Mouse (Mus musculus) MEL-GATA-1-ER (cell line): ENCODE data around the gene Tsr2.

ENCODE experiments used
- DNase-seq: peaks from one replicate; pipeline ENCODE4 v3.0.0-alpha.2; 2012; ENCODE audit warnings: low read depth; ENCODE audit errors: extremely low read depth

Gene Tsr2

DNA sequence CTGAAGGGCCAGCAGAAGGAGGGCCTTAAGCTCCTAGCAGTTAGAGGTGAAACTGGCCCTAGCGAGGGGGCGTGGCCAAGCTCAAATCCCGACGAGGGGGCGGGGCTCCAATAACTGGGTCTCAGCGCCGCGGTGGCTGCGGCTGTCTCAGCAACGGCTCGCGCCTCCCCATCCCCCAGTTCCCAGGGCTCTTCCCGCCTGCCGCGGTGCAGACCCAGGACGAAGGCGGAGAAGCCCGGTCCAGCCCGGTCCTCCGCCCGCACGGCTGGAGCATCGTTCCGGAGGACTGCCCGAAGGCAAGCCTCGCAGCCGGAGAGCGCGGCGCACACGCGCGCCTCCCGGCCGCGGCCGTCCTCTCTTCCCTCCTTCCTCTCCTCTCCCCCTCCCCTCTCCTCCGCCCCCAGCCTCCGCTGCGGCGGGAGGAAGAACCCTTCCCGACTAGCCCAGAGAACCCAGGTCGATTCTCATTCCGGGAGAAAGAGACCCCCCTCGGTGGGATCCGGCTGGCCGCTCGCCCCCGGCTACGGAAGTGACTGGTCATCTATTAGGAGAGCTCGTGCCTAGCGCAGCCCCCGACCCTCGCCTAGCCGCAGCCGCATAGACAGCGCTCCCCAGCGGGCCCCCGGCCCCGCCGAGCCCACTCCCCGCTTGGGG lies 49.4 kb downstream of the Tsr2 start:
- no peak for DNase-seq

DNA sequence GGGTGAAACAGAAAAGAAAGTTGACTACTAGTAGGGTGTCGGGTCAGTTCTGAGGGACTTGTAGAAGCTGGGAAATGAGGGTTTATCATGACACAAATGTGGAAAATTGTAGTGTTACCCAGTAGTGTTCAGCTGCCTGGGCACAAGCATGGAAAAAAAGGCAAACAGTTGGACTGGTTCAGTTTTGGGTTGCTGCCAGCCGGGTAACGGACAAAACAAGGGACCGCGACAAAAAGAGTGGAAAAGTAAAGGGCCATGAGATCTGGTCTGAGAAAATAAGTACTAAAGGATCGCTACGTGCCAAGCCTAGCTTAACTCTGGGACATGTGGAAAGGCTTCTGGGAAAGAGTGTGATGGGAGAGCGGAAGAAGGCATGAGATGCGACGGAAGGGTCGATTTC lies 50.0 kb downstream of the Tsr2 start:
- DNase-seq = no peak

DNA sequence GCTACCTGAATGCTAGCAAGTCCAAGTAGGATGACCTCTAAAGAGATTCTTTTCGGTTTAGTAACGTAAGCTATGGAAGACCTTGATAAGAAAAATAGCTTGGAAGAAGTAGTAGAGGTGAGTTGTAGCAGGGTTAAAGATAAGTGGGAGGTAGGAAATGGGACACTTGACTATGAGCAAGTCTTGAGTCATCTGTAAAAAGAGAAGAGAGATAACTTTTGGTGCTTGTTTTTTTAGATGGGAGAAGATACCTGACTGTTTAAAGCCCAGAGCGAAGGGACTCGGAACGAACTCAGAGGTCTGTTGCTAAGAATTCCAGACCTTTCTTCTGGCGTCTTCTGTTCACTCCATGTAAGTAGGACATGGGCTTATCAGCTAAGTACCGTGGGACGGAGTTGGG lies 50.5 kb downstream of the Tsr2 start, which contains the start of gene Fgd1:
Gene Fgd1 (plus strand): TSS at position 301 of the 400 bp plus-strand sequence.
- no peak for DNase-seq

DNA sequence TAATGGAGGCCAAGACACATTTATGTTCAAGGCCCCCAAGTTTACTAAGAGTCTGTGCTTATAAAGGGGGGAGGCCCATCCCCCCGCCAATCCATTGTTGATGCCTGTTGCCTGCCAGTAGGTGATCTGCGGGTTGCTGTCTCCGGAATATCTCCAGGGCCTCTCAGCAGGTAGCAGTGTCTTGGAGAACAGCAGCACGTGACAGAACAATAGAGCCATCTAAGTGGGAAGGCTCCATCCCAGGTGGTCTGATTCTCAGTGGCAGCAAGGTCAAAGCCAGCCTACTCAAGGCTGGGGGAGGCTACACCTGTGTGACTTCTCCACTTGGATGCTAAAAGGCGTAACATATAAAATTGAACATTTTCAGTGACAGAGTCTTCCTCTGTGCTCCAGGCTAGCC lies 55.1 kb downstream of the Tsr2 start:
- no peak for DNase-seq
